Mouse (Mus musculus) hindbrain, embryonic 16.5 days (tissue): Measurements from ENCODE around the gene Ints14. TPM values are rescaled to one million over a fixed set of nuclear protein-coding genes. Genes with fewer than 3 reads are reported as not detected.
A peak's percentile ranks its signal among the peaks of the same experiment; 100 is the strongest.

ENCODE experiments used
- ATAC-seq: fragments of 200-750 bp; cut with Nextera tagmentation; 2 replicates; pipeline ENCODE4 v1.8.0; 2017; ENCODE audit warnings: moderate TSS enrichment, moderate library complexity
- H3K27ac ChIP-seq: fragments of 300-500 bp; sonication (generic); 2 replicates; pipeline ENCODE4 v1.5.1; 2014; ENCODE audit warnings: low read depth, mild to moderate bottlenecking, control low read depth, low read length, moderate library complexity
- H3K27me3 ChIP-seq: fragments of 300-500 bp; sonication (generic); replicated peaks from 2 replicates; pipeline ENCODE4 v1.6.1; 2014; ENCODE audit warnings: low read length; ENCODE audit not compliant: control insufficient read depth, insufficient read depth
- H3K36me3 ChIP-seq: fragments of 300-500 bp; sonication (generic); 2 replicates; pipeline ENCODE4 v1.6.1; 2014; ENCODE audit warnings: mild to moderate bottlenecking, low read length, moderate library complexity, mixed read lengths; ENCODE audit not compliant: control insufficient read depth, insufficient read depth
- H3K4me1 ChIP-seq: fragments of 300-500 bp; sonication (generic); 2 replicates; pipeline ENCODE4 v1.6.1; 2014; ENCODE audit warnings: low read depth, low read length; ENCODE audit not compliant: control insufficient read depth, insufficient read depth
- H3K4me2 ChIP-seq: fragments of 300-500 bp; sonication (generic); 2 replicates; pipeline ENCODE4 v1.6.1; 2014; ENCODE audit warnings: mild to moderate bottlenecking, low read length, control low read depth, moderate library complexity
- H3K4me3 ChIP-seq: fragments of 300-500 bp; sonication (generic); 2 replicates; pipeline ENCODE4 v1.5.1; 2014; ENCODE audit warnings: mild to moderate bottlenecking, low read length, control low read depth, moderate library complexity
- H3K9ac ChIP-seq: fragments of 300-500 bp; sonication (generic); 2 replicates; pipeline ENCODE4 v1.6.1; 2014; ENCODE audit warnings: low read depth, mild to moderate bottlenecking, control low read depth, low read length, moderate library complexity
- H3K9me3 ChIP-seq: fragments of 300-500 bp; sonication (generic); 2 replicates; pipeline ENCODE4 v1.6.1; 2014; ENCODE audit warnings: mild to moderate bottlenecking, low read length, moderate library complexity; ENCODE audit not compliant: control insufficient read depth
- WGBS: fragments of 180-500 bp; shearing (Covaris S2); extraction: QIAGEN DNeasy Blood & Tissue Kit; methylation state at CpG from one replicate; pipeline ENCODE4 v1.1.7; 2014; 5-methylcytosine and 5-hydroxymethylcytosine counted together
- polyA plus RNA-seq: library from polyadenylated mRNA; unstranded; fragments of >200 nt; fragmentation: Nextera tagmentation; extraction: Ambion mirVana; gene quantifications from 2 replicates; pipeline ENCODE4 v1.2.1, GENCODE M21; 2015

Ints14 gene
- polyA plus RNA-seq: 32.1 and 37.1 TPM in 2 replicates

- H3K4me2 ChIP-seq: peak within 1 kb of the TSS; percentile 83
- H3K4me3 ChIP-seq: peak within 1 kb of the TSS; percentile 92
- H3K36me3 ChIP-seq: peaks cover 10% of the 10 kb centered on the region
- H3K27me3 ChIP-seq: no peaks in the 10 kb centered on the region
- peak; percentile 99 for ATAC-seq
- H3K9me3 ChIP-seq: no peaks in the 10 kb centered on the region
- H3K4me1 ChIP-seq: peaks cover 8% of the 10 kb centered on the region
- WGBS: 7% methylated on average over 29 of the region's 29 CpGs
- peak within 1 kb of the TSS; percentile 94 for H3K9ac ChIP-seq
- peak within 1 kb of the TSS; percentile 92 for H3K27ac ChIP-seq
Observed at GRCm38 (mm10) chr9:64960117-64960977, at the start of gene Ints14. Gene Ints14 (plus strand): TSS chr9:64960905.

DNA sequence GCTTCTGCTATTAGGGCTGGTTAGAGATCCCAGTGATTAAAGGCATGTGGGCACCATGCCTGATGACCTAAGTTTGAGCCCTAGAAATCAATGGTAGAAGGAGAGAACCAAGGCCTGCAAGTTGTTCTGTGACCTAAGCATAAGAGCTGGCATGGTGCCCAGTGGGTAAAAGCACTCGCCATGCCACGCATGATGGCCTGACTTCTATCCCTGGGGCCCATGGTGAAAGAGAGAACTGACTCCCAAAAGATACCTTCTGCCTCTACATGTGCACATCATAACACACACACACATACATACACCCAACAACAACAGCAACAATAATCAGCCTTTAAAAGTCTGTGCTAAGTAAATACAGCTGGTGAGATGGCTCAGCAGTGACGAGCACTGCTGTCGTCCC lies 47.3 kb upstream of the Ints14 start:
- 94% methylated on average over 4 of the region's 4 CpGs for WGBS

GRCm38 (mm10) chr9:64913973-64914372 lies 46.7 kb upstream of the Ints14 start:
- ATAC-seq: no peak
- Histone ChIP-seq H3K36me3 (peaks cover 26% of the 10 kb centered on the region), H3K27ac (no peak overlapping the region), H3K27me3 (no peaks in the 10 kb centered on the region), H3K4me3 (no peak overlapping the region), H3K4me1 (no peaks in the 10 kb centered on the region), H3K9me3 (no peaks in the 10 kb centered on the region), H3K4me2 (no peak overlapping the region), H3K9ac (no peak overlapping the region)
- WGBS: 87% methylated on average over 2 of the region's 2 CpGs

More for the DNA sequence above, 47.3 kb upstream of the Ints14 start:
- no peak overlapping the region for H3K4me3 ChIP-seq
- no peak overlapping the region for H3K9ac ChIP-seq
- no peaks in the 10 kb centered on the region for H3K9me3 ChIP-seq
- no peaks in the 10 kb centered on the region for H3K27me3 ChIP-seq
- no peak overlapping the region for H3K4me2 ChIP-seq
- H3K4me1 ChIP-seq: no peaks in the 10 kb centered on the region
- H3K36me3 ChIP-seq: peaks cover 26% of the 10 kb centered on the region
- ATAC-seq: no peak
- H3K27ac ChIP-seq: no peak overlapping the region

- Histone ChIP-seq H3K4me2 (no peak overlapping the region), H3K9me3 (no peaks in the 10 kb centered on the region), H3K4me3 (no peak overlapping the region), H3K9ac (no peak overlapping the region), H3K27ac (no peak overlapping the region), H3K4me1 (no peaks in the 10 kb centered on the region), H3K27me3 (no peaks in the 10 kb centered on the region), H3K36me3 (peaks cover 23% of the 10 kb centered on the region)
- ATAC-seq: no peak
- 87% methylated on average over 4 of the region's 4 CpGs for WGBS
Observed at GRCm38 (mm10) chr9:64914629-64915028, 46.1 kb upstream of the Ints14 start.

- H3K9me3 ChIP-seq: no peaks in the 10 kb centered on the region
- H3K27me3 ChIP-seq: no peaks in the 10 kb centered on the region
- WGBS: 35% methylated on average over 16 of the region's 16 CpGs
- no peak overlapping the region for H3K4me3 ChIP-seq
- H3K27ac ChIP-seq: no peak overlapping the region
- no peak overlapping the region for H3K9ac ChIP-seq
- H3K4me1 ChIP-seq: no peaks in the 10 kb centered on the region
- peaks cover 18% of the 10 kb centered on the region for H3K36me3 ChIP-seq
- no peak for ATAC-seq
- peak overlapping the region; percentile 17; the same call in 1 of the 2 replicates for H3K4me2 ChIP-seq
Observed at GRCm38 (mm10) chr9:64918560-64918959, 42.1 kb upstream of the Ints14 start.

DNA sequence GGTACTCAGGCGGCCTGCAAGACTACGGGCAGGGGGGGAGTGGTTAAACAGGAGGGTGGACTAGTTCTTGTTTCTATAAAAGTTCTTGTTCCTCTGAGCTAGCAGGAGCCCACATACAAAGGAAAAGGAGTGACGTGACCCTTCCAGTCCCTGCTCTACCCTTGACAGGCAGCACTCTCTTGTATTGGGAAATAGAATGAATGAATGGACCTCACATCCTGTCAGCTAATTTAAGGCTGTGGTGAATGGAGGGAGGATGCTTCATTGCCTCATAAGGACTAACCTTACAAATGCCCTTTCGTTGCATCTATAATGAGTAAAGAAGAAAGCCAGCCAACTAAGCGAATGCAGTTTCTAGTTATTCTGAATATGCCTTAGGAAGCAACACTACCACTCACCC lies 34.9 kb upstream of the Ints14 start:
- Histone ChIP-seq H3K36me3 (peaks cover 7% of the 10 kb centered on the region), H3K9me3 (no peaks in the 10 kb centered on the region), H3K9ac (no peak overlapping the region), H3K4me2 (no peak overlapping the region), H3K4me3 (no peak overlapping the region), H3K27ac (no peak overlapping the region), H3K4me1 (peaks cover 9% of the 10 kb centered on the region), H3K27me3 (no peaks in the 10 kb centered on the region)
- no peak for ATAC-seq
- 45% methylated on average over 5 of the region's 5 CpGs for WGBS

DNA sequence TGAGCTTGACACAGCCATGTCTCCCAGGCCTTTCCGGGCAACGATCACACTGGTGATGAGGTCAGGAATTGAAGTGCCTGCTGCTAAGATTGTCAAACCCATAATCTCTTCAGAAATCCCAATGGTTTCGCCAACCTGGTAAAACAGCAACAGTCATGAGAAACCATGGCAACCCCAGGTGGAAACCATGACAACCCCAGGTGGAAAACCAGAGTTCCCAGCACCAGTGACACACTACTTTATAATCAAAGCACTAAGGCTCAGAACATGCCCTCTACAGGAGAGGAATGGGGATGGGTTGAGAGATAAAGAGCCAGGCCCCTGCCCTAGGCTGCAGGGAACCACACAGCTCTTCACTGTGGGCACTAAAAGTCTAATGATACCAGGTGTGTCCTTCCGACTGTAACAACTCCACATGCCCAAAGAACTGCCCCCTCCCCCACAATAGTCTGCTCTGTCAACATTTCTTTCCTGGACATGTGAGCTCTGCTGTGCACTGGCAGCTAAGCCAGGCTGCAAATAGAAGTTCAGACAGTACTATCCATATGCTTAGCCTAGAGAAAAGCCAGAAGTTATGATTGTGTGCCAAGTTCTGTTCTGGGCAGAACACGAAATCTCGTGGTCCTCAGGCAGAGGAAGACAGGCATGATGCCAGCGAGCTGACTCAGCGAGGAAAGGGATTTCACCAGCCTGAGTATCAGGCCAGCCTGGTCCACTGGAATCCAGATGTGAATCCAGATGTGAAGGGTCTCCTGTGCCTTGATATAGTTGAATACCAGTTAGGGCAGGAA lies 34.3 kb upstream of the Ints14 start:
- Histone ChIP-seq H3K4me3 (no peak overlapping the region), H3K9ac (no peak overlapping the region), H3K9me3 (no peaks in the 10 kb centered on the region), H3K4me1 (peaks cover 9% of the 10 kb centered on the region), H3K27me3 (no peaks in the 10 kb centered on the region), H3K36me3 (peaks cover 3% of the 10 kb centered on the region; the same call in 1 of the 2 replicates), H3K27ac (no peak overlapping the region), H3K4me2 (no peak overlapping the region)
- 59% methylated on average over 8 of the region's 8 CpGs for WGBS
- ATAC-seq: peak; percentile 80

DNA sequence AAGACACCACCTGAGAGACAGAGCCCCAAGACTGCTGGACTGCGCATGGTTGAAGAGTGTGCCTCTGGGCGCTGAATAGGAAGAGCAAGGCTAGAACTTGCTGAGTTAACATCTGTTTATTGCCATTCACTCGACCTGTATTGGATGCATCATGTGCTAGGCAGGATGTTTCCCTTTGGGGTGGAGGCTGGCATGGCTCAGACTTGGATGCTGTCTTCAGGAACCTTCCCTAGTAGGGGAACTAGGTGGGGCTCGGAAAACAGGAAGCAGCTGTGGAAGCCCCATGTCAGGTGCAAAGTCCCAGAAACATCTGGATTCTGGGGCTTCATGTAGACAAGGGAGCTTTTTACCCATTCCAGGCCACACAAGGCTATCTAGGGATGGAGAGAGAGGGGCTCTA lies 30.4 kb upstream of the Ints14 start:
- WGBS: 80% methylated on average over 4 of the region's 4 CpGs
- peaks cover 9% of the 10 kb centered on the region for H3K4me1 ChIP-seq
- no peak overlapping the region for H3K9ac ChIP-seq
- H3K27ac ChIP-seq: no peak overlapping the region
- ATAC-seq: no peak
- no peaks in the 10 kb centered on the region for H3K27me3 ChIP-seq
- H3K4me3 ChIP-seq: no peak overlapping the region
- H3K4me2 ChIP-seq: no peak overlapping the region
- H3K9me3 ChIP-seq: no peaks in the 10 kb centered on the region
- no peaks in the 10 kb centered on the region for H3K36me3 ChIP-seq
